Mouse (Mus musculus) heart, adult 2 months (tissue): ENCODE data around the gene Hspa1l. TPM values are rescaled to one million over a fixed set of nuclear protein-coding genes. Genes with fewer than 3 reads are reported as not detected.
"Not testable (repeated sequence)": the region's sequence is repeated elsewhere in the genome, so short reads cannot be mapped to it uniquely, and the experiment has no call there.

ENCODE experiments used
- DNase-seq, 2 experiments: peaks; one replicate each; pipeline ENCODE4 v3.0.0; 2021
- H3K27ac ChIP-seq: fragments of 200-600 bp; 2 replicates; pipeline ENCODE4 v1.8.1; 2022
- H3K27me3 ChIP-seq: fragments of 200-500 bp; 2 replicates; pipeline ENCODE4 v1.6.1; 2012; ENCODE audit warnings: mild to moderate bottlenecking, low read length, inconsistent platforms, mixed read lengths; ENCODE audit not compliant: control insufficient read depth, insufficient read depth
- H3K36me3 ChIP-seq: fragments of 200-500 bp; 2 replicates; pipeline ENCODE4 v1.6.1; 2012; ENCODE audit warnings: low read length, inconsistent platforms; ENCODE audit not compliant: control insufficient read depth, insufficient read depth
- H3K4me1 ChIP-seq: fragments of 200-500 bp; 2 replicates; pipeline ENCODE4 v1.6.1; 2011; ENCODE audit warnings: low read length; ENCODE audit not compliant: control insufficient read depth, insufficient read depth
- H3K4me3 ChIP-seq: fragments of 200-600 bp; 2 replicates; pipeline ENCODE4 v1.8.1; 2022
- H3K79me2 ChIP-seq: fragments of 200-500 bp; replicated peaks from 2 replicates; pipeline ENCODE4 v1.6.1; 2012; ENCODE audit warnings: mild to moderate bottlenecking, inconsistent platforms, low read length, moderate library complexity, mixed read lengths; ENCODE audit not compliant: control insufficient read depth, insufficient read depth
- H3K9ac ChIP-seq: fragments of 200-500 bp; 2 replicates; pipeline ENCODE4 v1.6.1; 2012; ENCODE audit warnings: low read depth, mild to moderate bottlenecking, control low read depth, inconsistent platforms, low read length, mixed read lengths
- CTCF ChIP-seq: fragments of 200-600 bp; IDR thresholded peaks from 2 replicates; pipeline ENCODE4 v1.8.1; 2022; ENCODE audit warnings: antibody characterized with exemption, mild to moderate bottlenecking, moderate library complexity
- EP300 ChIP-seq: fragments of 200-500 bp; IDR thresholded peaks from 2 replicates; pipeline ENCODE4 v1.6.1; 2011; ENCODE audit warnings: low read depth, low read length, control low read depth; ENCODE audit not compliant: insufficient read depth
- POLR2A ChIP-seq: fragments of 200-500 bp; IDR thresholded peaks from 2 replicates; pipeline ENCODE4 v1.6.1; 2011; ENCODE audit warnings: mild to moderate bottlenecking, low read depth, low read length, control low read depth; ENCODE audit not compliant: insufficient read depth
- WGBS: fragments of 180-500 bp; shearing (Covaris S2); methylation state at CpG from one replicate; pipeline ENCODE4 v1.1.7; 2018; 5-methylcytosine and 5-hydroxymethylcytosine counted together
- intact Hi-C: fragments of 180-260 bp; cut with DNase I; formaldehyde crosslinking; loops from one replicate; pipeline ENCODE4 v1.15.1; 2025
- polyA plus RNA-seq: library from polyadenylated mRNA; depleted of rRNA; stranded (reverse); fragments of >200 nt; gene quantifications from 2 replicates; pipeline ENCODE4 v1.2.3, GENCODE M21; 2012
- total RNA-seq, 2 experiments: library from RNA; stranded (reverse); gene quantifications; 2 replicates each; pipeline ENCODE4 v1.2.3; 2021

Gene Hspa1l
- total and polyA plus RNA-seq, 3 experiments, result 3.6 to 10.9 (median 8.3) TPM

GRCm38 (mm10) chr17:34953904-34954303 lies 18.6 kb upstream of the Hspa1l start:
- Histone ChIP-seq H3K9ac (no peak overlapping the region), H3K4me1 (no peaks in the 10 kb centered on the region; the same call in 1 of the 2 replicates), H3K27ac (no peak overlapping the region), H3K4me3 (no peak overlapping the region), H3K79me2 (no peaks in the 10 kb centered on the region), H3K36me3 (no peaks in the 10 kb centered on the region), H3K27me3 (no peaks in the 10 kb centered on the region)
- DNase-seq, result no peak
- TF ChIP-seq EP300 (no peak), POLR2A (no peak), CTCF (no peak)
- 93% methylated on average over 4 of the region's 4 CpGs for WGBS
- intact Hi-C loops, result no loop called here

GRCm38 (mm10) chr17:34954831-34955230 lies 17.7 kb upstream of the Hspa1l start:
- H3K4me1 ChIP-seq, result no peaks in the 10 kb centered on the region; the same call in 1 of the 2 replicates
- no peak overlapping the region for H3K4me3 ChIP-seq
- no peaks in the 10 kb centered on the region for H3K27me3 ChIP-seq
- DNase-seq, result no peak
- no peaks in the 10 kb centered on the region for H3K79me2 ChIP-seq
- intact Hi-C loops, result no loop called here
- no peak overlapping the region for H3K9ac ChIP-seq
- no peak overlapping the region for H3K27ac ChIP-seq
- 91% methylated on average over 4 of the region's 4 CpGs for WGBS
- H3K36me3 ChIP-seq, result no peaks in the 10 kb centered on the region
- no peak for TF ChIP-seq EP300

- no peaks in the 10 kb centered on the region for H3K79me2 ChIP-seq
- H3K9ac ChIP-seq, result no peak overlapping the region
- H3K4me3 ChIP-seq, result no peak overlapping the region
- H3K4me1 ChIP-seq, result peaks cover 1% of the 10 kb centered on the region; the same call in 1 of the 2 replicates
- no peaks in the 10 kb centered on the region; the same call in 1 of the 2 replicates for H3K36me3 ChIP-seq
- DNase-seq, result no peak
- no peak overlapping the region for H3K27ac ChIP-seq
- intact Hi-C loops, result no loop called here
- H3K27me3 ChIP-seq, result no peaks in the 10 kb centered on the region
- WGBS, result 72% methylated on average over 3 of the region's 3 CpGs
- TF ChIP-seq EP300 (no peak), POLR2A (no peak), CTCF (no peak)
Observed at GRCm38 (mm10) chr17:34955884-34956283, 16.6 kb upstream of the Hspa1l start.

DNA sequence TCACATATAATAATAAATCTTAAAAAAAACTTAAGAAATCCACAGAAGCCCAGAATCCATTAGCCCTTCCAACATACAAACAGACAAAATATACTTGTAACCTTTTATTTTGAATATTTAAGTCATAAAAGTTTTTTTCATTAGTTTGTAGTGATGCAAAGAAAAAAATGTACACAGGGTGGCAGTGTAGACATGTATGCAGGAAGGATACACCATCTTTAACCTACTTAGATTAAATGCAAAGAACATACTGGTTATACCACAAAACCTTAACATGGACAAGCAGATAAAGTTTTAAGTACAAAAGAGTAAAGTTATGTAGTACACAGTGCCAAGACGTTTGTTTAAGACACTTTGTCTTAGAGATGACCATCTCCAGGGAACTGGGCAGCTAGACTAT lies 16.2 kb upstream of the Hspa1l start:
- TF ChIP-seq CTCF (peak; percentile 66), POLR2A (no peak)
- intact Hi-C loops, result no loop called here
- 19% methylated on average over 1 of the region's 1 CpGs for WGBS
- H3K4me1 ChIP-seq, result peaks cover 1% of the 10 kb centered on the region; the same call in 1 of the 2 replicates
- no peaks in the 10 kb centered on the region for H3K27me3 ChIP-seq
- no peak for DNase-seq
- no peak overlapping the region for H3K4me3 ChIP-seq
- no peak overlapping the region for H3K9ac ChIP-seq
- H3K36me3 ChIP-seq, result no peaks in the 10 kb centered on the region; the same call in 1 of the 2 replicates
- H3K79me2 ChIP-seq, result no peaks in the 10 kb centered on the region
- no peak overlapping the region for H3K27ac ChIP-seq

GRCm38 (mm10) chr17:34957291-34957690 lies 15.2 kb upstream of the Hspa1l start:
- H3K79me2 ChIP-seq, H3K27me3 ChIP-seq, intact Hi-C loops, H3K4me1 ChIP-seq, H3K4me3 ChIP-seq, H3K27ac ChIP-seq, DNase-seq, H3K36me3 ChIP-seq: not testable (repeated sequence)
- WGBS, result 8% methylated on average over 34 of the region's 40 CpGs
- H3K9ac ChIP-seq, result peak overlapping the region; percentile 49; the same call in 1 of the 2 replicates

DNA sequence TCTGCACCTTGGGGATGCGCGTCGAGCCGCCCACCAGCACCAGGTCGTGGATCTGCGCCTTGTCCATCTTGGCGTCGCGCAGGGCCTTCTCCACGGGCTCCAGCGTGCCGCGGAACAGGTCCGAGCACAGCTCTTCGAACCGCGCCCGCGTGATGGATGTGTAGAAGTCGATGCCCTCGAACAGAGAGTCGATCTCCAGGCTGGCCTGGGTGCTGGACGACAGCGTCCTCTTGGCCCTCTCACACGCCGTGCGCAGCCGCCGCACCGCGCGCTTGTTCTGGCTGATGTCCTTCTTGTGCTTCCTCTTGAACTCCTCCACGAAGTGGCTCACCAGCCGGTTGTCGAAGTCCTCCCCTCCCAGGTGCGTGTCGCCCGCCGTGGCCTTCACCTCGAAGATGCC lies 14.5 kb upstream of the Hspa1l start:
- WGBS, result 19% methylated on average over 26 of the region's 40 CpGs
- H3K36me3 ChIP-seq, H3K79me2 ChIP-seq, H3K9ac ChIP-seq, H3K27me3 ChIP-seq, DNase-seq, intact Hi-C loops, H3K4me3 ChIP-seq, H3K4me1 ChIP-seq, H3K27ac ChIP-seq: not testable (repeated sequence)

GRCm38 (mm10) chr17:34958734-34959129 lies 13.8 kb upstream of the Hspa1l start:
- intact Hi-C loops, H3K79me2 ChIP-seq, H3K4me1 ChIP-seq, H3K36me3 ChIP-seq, H3K27me3 ChIP-seq: not testable (repeated sequence)
- H3K27ac ChIP-seq, result peak overlapping the region; percentile 77
- H3K4me3 ChIP-seq, result peak overlapping the region; percentile 53
- 0% methylated on average over 23 of the region's 47 CpGs for WGBS
- DNase-seq, result peak in 1 of 2 experiments; percentile 51
- H3K9ac ChIP-seq, result peak overlapping the region; percentile 82
